Mouse (Mus musculus): ENCODE results near the gene Ephx1. TPM values are rescaled to one million over a fixed set of nuclear protein-coding genes. Genes with fewer than 3 reads are reported as not detected.

The Ephx1 gene
- 2.8 and 5.1 TPM in 2 replicates for polyA plus RNA-seq (2012; rRNA removed)

DNA sequence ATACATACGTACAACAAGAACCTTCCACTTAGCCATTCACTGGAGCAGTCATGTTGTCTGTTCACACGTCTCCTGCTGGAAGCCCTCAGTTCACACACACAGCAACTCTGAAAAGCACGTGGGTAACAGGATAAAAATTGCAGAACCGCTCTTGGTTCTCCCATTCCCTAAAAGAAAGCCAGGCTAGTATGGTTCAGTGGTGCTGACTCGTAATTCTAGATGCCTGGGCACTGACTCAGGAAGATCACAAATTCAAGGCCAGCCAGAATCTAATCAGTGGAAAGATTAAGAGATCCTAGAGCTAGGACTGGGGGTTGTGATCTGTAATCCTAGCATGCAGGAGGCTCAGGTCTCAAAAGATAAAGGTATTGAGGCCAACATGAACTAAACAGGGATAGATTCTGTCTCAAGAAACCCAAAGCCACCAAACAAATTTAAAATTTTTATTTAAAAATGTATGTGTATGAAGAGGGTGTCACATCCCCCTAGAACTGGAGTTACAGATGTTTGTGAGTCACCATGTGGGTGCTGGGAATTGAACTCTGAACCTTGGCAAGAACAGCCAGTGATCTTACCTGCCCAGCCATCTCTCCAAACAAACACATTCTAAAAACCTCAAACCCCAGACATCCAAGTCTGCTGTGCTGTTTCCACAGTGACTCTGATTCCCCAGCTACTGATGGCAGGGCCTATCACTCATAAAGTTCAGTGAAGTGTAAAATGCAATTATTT is at the start of gene Ephx1:
Ephx1 (minus strand) TSS at position 149 of the 732 bp plus-strand sequence.
- no peak for DNase-seq (ENCODE audit: low read depth)
- TF ChIP-seq POLR2A (IDR thresholded peaks at IDR 0.05; ENCODE audit: borderline replicate concordance, extremely low read depth, insufficient read depth, insufficient read length, poor library complexity, severe bottlenecking) (no peak), CTCF (IDR thresholded peaks at IDR 0.05; ENCODE audit: borderline replicate concordance, extremely low read depth, insufficient read depth, insufficient read length) (no peak)

DNA sequence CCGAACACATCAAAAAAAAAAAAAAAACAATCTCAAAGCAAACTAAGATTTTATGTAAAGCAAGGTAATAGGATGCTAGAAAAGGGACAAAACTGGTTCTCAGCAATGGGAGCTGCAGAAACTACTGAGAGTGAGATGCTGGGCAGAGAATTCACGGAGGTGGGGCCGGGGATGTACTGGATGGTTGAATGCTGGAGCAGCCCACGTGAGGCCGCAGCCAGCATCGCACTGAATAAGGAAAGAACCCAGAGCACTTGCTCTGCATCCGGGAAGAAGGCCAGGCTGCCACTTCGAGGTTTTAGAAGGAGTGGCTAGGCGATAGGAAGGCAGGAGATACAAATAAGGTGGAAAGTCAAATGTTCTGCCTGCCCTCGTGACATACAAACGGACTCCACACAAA is 49.0 kb upstream of the Ephx1 start:
- no peak for TF ChIP-seq CTCF (IDR thresholded peaks at IDR 0.05; ENCODE audit: borderline replicate concordance, extremely low read depth, insufficient read depth, insufficient read length)
- TF ChIP-seq POLR2A (IDR thresholded peaks at IDR 0.05; ENCODE audit: borderline replicate concordance, extremely low read depth, insufficient read depth, insufficient read length, poor library complexity, severe bottlenecking) = no peak
- no peak for DNase-seq (ENCODE audit: low read depth)

DNA sequence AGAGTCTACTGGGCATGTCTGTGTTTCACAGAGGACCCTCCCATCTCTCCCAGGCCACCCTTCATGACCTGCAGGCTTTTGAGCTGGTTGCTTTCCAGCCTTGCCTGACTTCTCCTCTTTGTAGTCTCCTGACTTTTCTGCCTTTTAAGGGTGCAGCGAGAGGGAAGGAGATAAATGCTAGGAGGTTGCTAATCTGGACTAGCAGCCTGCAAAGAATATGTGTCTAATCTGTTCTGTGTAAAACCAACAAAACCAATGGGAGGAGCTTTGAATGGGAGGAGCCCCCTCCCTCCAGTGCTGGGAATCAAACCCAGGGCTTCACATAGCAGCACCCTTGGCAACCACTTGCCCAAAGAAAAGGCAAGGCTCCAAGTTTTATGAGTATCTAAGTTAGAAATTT is 47.6 kb upstream of the Ephx1 start:
- TF ChIP-seq CTCF (IDR thresholded peaks at IDR 0.05; ENCODE audit: borderline replicate concordance, extremely low read depth, insufficient read depth, insufficient read length) (no peak), POLR2A (IDR thresholded peaks at IDR 0.05; ENCODE audit: borderline replicate concordance, extremely low read depth, insufficient read depth, insufficient read length, poor library complexity, severe bottlenecking) (no peak)
- DNase-seq (ENCODE audit: low read depth) = no peak

DNA sequence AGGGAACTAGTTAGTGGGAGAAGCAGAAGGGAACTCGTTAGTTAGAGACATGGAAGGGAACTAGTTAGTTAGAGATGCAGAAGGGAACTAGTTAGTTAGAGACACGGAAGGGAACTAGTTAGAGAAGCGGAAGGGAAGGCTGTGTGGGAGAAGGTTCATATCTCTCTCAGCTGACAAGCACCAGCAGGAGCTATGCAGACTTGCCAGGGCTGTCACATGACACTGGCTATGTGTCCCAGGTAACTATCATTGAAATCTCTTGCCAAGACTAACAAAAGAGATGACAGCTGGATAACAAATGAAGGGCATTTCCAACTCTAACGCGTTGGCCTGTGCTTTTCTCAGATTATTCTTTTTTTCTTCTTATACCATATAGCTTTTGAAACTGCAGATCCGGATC is 43.9 kb upstream of the Ephx1 start:
- DNase-seq (ENCODE audit: low read depth) = peak; percentile 2
- TF ChIP-seq CTCF (IDR thresholded peaks at IDR 0.05; ENCODE audit: borderline replicate concordance, extremely low read depth, insufficient read depth, insufficient read length) (no peak), POLR2A (IDR thresholded peaks at IDR 0.05; ENCODE audit: borderline replicate concordance, extremely low read depth, insufficient read depth, insufficient read length, poor library complexity, severe bottlenecking) (no peak)

DNA sequence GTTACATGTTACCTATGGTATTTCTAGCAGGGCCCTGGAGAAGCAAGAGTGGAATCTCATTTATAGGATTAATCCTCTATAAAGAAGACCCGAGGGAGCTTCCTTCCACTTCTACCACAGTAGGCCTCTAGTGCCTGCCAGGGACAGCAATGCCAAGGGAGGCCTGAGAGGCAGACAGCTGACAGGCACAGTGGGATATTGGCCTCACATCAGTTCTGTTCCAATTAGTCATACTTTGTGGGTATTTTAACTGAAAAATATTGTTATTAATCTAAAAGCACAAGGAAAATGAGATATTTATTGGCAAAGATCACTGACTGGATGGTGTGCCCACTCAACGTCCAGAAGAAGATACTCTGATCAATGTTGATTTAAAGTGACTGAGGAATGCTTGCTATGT is 43.3 kb upstream of the Ephx1 start:
- no peak for DNase-seq (ENCODE audit: low read depth)
- TF ChIP-seq POLR2A (IDR thresholded peaks at IDR 0.05; ENCODE audit: borderline replicate concordance, extremely low read depth, insufficient read depth, insufficient read length, poor library complexity, severe bottlenecking) = no peak
- TF ChIP-seq CTCF (IDR thresholded peaks at IDR 0.05; ENCODE audit: borderline replicate concordance, extremely low read depth, insufficient read depth, insufficient read length) = no peak

DNA sequence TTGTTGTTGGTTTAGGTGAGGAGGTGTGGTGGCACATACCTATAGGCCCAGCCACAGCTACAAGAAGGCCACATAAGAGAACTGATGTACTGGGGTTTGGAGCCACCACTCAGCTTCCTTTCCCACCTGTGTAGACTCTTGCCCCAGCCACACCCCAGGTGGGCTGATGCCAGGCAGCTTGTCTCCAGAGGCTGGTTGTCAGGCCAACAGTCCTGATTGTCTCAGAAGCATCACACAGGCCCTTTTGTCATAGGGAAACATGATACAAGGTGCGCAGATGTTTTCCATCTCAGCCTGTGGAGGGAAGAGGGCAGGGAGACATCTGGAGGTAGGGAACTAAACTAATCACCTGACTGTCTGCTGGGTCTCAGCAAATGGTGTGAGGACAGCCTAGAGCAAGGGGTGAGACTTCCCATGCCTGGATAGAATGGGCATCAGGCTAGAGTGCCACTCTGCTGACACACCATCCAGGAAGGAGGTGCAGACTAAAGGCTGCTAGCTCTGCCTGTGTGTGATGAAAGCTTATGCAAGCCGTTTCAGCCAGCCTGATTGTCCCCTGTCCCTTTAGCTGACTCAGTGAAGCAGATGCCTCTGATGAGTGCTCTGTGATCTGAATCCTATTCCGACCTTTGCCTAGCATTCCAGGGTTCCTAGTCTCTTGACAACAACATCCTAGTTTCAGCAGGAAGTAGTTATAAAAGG is 41.2 kb upstream of the Ephx1 start:
- no peak for TF ChIP-seq POLR2A (IDR thresholded peaks at IDR 0.05; ENCODE audit: borderline replicate concordance, extremely low read depth, insufficient read depth, insufficient read length, poor library complexity, severe bottlenecking)
- TF ChIP-seq CTCF (IDR thresholded peaks at IDR 0.05; ENCODE audit: borderline replicate concordance, extremely low read depth, insufficient read depth, insufficient read length) = no peak
- DNase-seq (ENCODE audit: low read depth) = no peak

DNA sequence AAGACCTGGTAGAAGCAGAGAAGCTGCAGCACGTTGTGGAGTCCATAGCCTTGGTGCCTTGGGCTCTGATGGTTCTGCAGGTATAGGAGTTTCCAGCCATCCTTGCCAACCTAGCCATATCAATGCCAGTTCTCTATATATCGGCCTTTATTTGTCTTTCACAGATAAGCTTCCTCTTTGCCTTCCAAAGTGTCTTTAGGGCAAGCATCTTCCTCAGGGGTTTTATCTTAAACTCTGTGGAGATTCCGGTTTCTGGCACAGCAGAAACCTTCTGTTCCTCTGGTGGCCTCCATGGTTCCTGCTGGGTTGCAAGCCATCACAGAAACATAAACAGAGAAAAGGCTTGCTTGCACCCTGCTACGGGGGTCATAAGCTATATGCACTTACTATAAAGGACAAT is 32.2 kb upstream of the Ephx1 start:
- DNase-seq (ENCODE audit: low read depth) = no peak
- TF ChIP-seq POLR2A (IDR thresholded peaks at IDR 0.05; ENCODE audit: borderline replicate concordance, extremely low read depth, insufficient read depth, insufficient read length, poor library complexity, severe bottlenecking) (no peak), CTCF (IDR thresholded peaks at IDR 0.05; ENCODE audit: borderline replicate concordance, extremely low read depth, insufficient read depth, insufficient read length) (no peak)

DNA sequence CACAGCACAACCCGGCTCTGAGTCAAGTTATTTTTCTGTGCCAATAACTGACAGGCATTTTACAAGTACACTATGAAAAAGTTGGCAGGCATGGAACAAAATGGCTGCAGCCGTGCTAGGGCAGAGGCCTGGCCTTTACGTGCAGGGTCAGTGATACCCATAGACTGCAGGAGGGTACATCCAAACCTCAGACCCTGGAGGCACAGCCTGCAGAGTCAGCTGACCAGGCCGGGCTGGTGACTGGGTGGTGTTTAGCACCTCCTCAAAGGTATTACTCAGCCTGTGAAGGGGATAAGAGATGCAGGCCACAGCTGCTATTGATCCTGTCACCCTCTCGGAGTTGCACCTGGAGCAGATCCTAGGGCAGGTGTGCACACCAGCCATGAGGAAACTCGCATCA is 30.2 kb upstream of the Ephx1 start, which contains the start of gene 9130409I23Rik:
9130409I23Rik (plus strand) TSS at position 301 of the 400 bp plus-strand sequence.
- no peak for DNase-seq (ENCODE audit: low read depth)

DNA sequence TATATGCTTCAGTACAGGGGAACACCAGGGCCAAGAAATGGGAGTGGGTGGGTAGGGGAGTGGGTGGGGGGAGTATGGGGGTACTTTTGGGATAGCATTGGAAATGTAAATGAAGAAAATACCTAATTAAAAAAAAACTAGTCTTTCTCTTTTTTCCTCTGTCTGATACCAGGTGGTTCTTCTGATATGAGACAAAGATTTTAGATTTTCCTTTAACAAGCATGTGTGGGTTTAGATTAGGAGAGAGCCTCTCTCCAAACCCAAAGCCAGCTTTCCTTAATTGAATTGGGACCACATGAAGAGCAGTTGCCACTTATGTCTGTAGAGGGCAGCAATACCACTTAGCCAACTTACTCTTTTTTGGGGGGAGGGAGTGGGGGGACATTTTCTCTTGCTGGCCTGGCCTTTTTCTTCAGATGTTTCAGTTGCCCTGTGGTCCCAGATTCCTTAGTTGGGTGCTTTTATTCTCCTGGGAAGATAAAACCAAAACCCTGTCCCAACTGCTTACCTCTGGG is 28.7 kb upstream of the Ephx1 start:
- DNase-seq (ENCODE audit: low read depth) = no peak

More for the DNA sequence above, 30.2 kb upstream of the Ephx1 start, which contains the start of gene 9130409I23Rik:
- TF ChIP-seq POLR2A (IDR thresholded peaks at IDR 0.05; ENCODE audit: borderline replicate concordance, extremely low read depth, insufficient read depth, insufficient read length, poor library complexity, severe bottlenecking) = no peak
- TF ChIP-seq CTCF (IDR thresholded peaks at IDR 0.05; ENCODE audit: borderline replicate concordance, extremely low read depth, insufficient read depth, insufficient read length) = no peak

DNA sequence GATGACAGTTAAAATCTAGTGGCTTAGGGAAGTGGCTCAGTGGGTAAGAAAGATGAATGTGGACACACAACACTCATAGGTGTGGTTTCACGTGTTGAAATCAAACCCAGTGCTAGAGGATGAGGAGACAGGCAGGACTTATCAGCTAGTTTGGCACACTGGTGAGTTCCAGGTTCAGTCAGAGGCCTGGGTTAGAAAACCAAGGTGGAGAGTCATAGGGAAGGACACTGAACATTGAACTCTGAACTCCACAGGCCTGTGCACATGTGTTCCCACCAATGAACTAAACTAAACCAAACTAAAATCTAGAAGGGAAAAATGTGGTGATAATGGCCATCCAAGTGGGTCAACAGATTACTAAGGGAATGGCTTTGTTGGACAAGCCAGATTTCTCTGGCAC is 26.8 kb upstream of the Ephx1 start:
- no peak for DNase-seq (ENCODE audit: low read depth)
- TF ChIP-seq POLR2A (IDR thresholded peaks at IDR 0.05; ENCODE audit: borderline replicate concordance, extremely low read depth, insufficient read depth, insufficient read length, poor library complexity, severe bottlenecking) (no peak), CTCF (IDR thresholded peaks at IDR 0.05; ENCODE audit: borderline replicate concordance, extremely low read depth, insufficient read depth, insufficient read length) (no peak)

More for the DNA sequence above, 28.7 kb upstream of the Ephx1 start:
- TF ChIP-seq CTCF (IDR thresholded peaks at IDR 0.05; ENCODE audit: borderline replicate concordance, extremely low read depth, insufficient read depth, insufficient read length) = 0 out of 2 replicates have a peak, but pooled peaks have one; percentile 21
- no peak for TF ChIP-seq POLR2A (IDR thresholded peaks at IDR 0.05; ENCODE audit: borderline replicate concordance, extremely low read depth, insufficient read depth, insufficient read length, poor library complexity, severe bottlenecking)

DNA sequence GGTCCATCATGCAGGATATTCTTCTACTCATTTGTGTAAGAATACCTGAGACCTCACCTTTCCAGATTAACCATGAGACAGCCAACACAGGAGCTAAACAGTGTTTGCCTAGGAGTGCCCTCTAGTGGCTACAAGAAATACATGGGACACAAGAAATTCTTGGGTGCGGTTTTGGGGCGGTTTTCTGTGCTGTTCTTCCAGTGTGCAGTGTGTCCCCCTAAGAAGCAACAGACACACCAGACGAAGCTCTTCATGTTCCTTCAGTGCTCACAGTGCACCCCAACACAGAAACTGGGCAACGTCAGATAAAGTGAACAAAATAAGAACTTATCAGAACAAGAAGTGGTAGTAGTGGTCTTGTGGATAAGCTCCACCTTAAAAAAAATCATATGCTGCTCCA is 18.9 kb upstream of the Ephx1 start:
- no peak for TF ChIP-seq POLR2A (IDR thresholded peaks at IDR 0.05; ENCODE audit: borderline replicate concordance, extremely low read depth, insufficient read depth, insufficient read length, poor library complexity, severe bottlenecking)
- peak; percentile 75; the same call in 1 of the 2 replicates for TF ChIP-seq CTCF (IDR thresholded peaks at IDR 0.05; ENCODE audit: borderline replicate concordance, extremely low read depth, insufficient read depth, insufficient read length)

More for the DNA sequence above, 18.9 kb upstream of the Ephx1 start:
- peak; percentile 72 for DNase-seq (ENCODE audit: low read depth)
